Mouse (Mus musculus): ENCODE results near the gene Iqgap1. TPM values are rescaled to one million over a fixed set of nuclear protein-coding genes. Genes with fewer than 3 reads are reported as not detected.

Gene Iqgap1
- total RNA-seq, 2 experiments from 2014 or later: 26.0 to 27.3 TPM

- TF ChIP-seq CTCF (IDR thresholded peaks at IDR 0.05): no peak
- intact Hi-C loops (cut with DNase I): no loop called here
- no peak for DNase-seq (ENCODE audit: extremely low spot score in 1 of 2, low spot score in 2 of 2)
These were observed 2.5 kb upstream of the Iqgap1 start for GRCm38 (mm10) chr7:80828146-80828860.

GRCm38 (mm10) chr7:80823875-80824682, 1.7 kb downstream of the Iqgap1 start:
- Histone ChIP-seq H3K27ac (no peak overlapping the region), H3K4me3 (no peak overlapping the region)
- no peak for TF ChIP-seq CTCF (IDR thresholded peaks at IDR 0.05)
- intact Hi-C loops (cut with DNase I): no loop called here
- DNase-seq (ENCODE audit: extremely low spot score in 1 of 2, low spot score in 2 of 2): no peak

More at GRCm38 (mm10) chr7:80828146-80828860, 2.5 kb upstream of the Iqgap1 start:
- Histone ChIP-seq H3K27ac (no peak overlapping the region), H3K4me3 (no peak overlapping the region)

GRCm38 (mm10) chr7:80823267-80823666, 2.5 kb downstream of the Iqgap1 start:
- no peak overlapping the region for H3K27ac ChIP-seq
- intact Hi-C loops (cut with DNase I): no loop called here
- no peak for TF ChIP-seq CTCF (IDR thresholded peaks at IDR 0.05)
- no peak overlapping the region for H3K4me3 ChIP-seq
- DNase-seq (ENCODE audit: extremely low spot score in 1 of 2, low spot score in 2 of 2): no peak

- no peak for DNase-seq (ENCODE audit: extremely low spot score in 1 of 2, low spot score in 2 of 2)
- intact Hi-C loops (cut with DNase I): no loop called here
- Histone ChIP-seq H3K4me3 (no peak overlapping the region), H3K27ac (no peak overlapping the region)
- TF ChIP-seq CTCF (IDR thresholded peaks at IDR 0.05): no peak
These were observed 4.9 kb downstream of the Iqgap1 start for GRCm38 (mm10) chr7:80820838-80821237.

- intact Hi-C loops (cut with DNase I): no loop called here
- no peak overlapping the region for H3K27ac ChIP-seq
- no peak overlapping the region for H3K4me3 ChIP-seq
- no peak for TF ChIP-seq CTCF (IDR thresholded peaks at IDR 0.05)
- no peak for DNase-seq (ENCODE audit: extremely low spot score in 1 of 2, low spot score in 2 of 2)
These were observed 9.1 kb downstream of the Iqgap1 start for GRCm38 (mm10) chr7:80816641-80817040.

- no peak overlapping the region for H3K4me3 ChIP-seq
- intact Hi-C loops (cut with DNase I): no loop called here
- H3K27ac ChIP-seq: no peak overlapping the region
- no peak for TF ChIP-seq CTCF (IDR thresholded peaks at IDR 0.05)
- DNase-seq (ENCODE audit: extremely low spot score in 1 of 2, low spot score in 2 of 2): no peak
These were observed 12.4 kb downstream of the Iqgap1 start for GRCm38 (mm10) chr7:80813397-80813796.

GRCm38 (mm10) chr7:80806331-80806730, 19.4 kb downstream of the Iqgap1 start:
- no peak overlapping the region for H3K27ac ChIP-seq
- intact Hi-C loops (cut with DNase I): no loop called here
- DNase-seq (ENCODE audit: extremely low spot score in 1 of 2, low spot score in 2 of 2): peak; percentile 27 to 30
- H3K4me3 ChIP-seq: no peak overlapping the region
- no peak; the same call in 1 of the 2 replicates for TF ChIP-seq CTCF (IDR thresholded peaks at IDR 0.05)

GRCm38 (mm10) chr7:80803173-80803872, 22.5 kb downstream of the Iqgap1 start:
- DNase-seq (ENCODE audit: extremely low spot score in 1 of 2, low spot score in 2 of 2): peak; percentile 88 to 91
- intact Hi-C loops (cut with DNase I): loop anchor here (2.0 to 5.0 kb wide), 3 partner anchors 37 to 61 kb away; no protein-coding TSS in a partner anchor
- Histone ChIP-seq H3K4me3 (peak overlapping the region; percentile 98), H3K27ac (peak overlapping the region; percentile 85)
- TF ChIP-seq CTCF (IDR thresholded peaks at IDR 0.05): peak; percentile 5

GRCm38 (mm10) chr7:80802412-80803160, 23.2 kb downstream of the Iqgap1 start:
- DNase-seq (ENCODE audit: extremely low spot score in 1 of 2, low spot score in 2 of 2): peak in 1 of 2 experiments; percentile 25
- TF ChIP-seq CTCF (IDR thresholded peaks at IDR 0.05): no peak
- intact Hi-C loops (cut with DNase I): loop anchor here (2.0 to 5.0 kb wide), 3 partner anchors 36 to 60 kb away; no protein-coding TSS in a partner anchor
- H3K27ac ChIP-seq: peak overlapping the region; percentile 85
- H3K4me3 ChIP-seq: peak overlapping the region; percentile 98

GRCm38 (mm10) chr7:80799307-80799706, 26.5 kb downstream of the Iqgap1 start:
- intact Hi-C loops (cut with DNase I): no loop called here
- TF ChIP-seq CTCF (IDR thresholded peaks at IDR 0.05): peak; percentile 17
- H3K27ac ChIP-seq: no peak overlapping the region
- no peak for DNase-seq (ENCODE audit: extremely low spot score in 1 of 2, low spot score in 2 of 2)
- no peak overlapping the region for H3K4me3 ChIP-seq

Data from left cerebral cortex, adult 2 months (tissue).